Mouse (Mus musculus) testis, adult 2 months (tissue): Measurements from ENCODE around the gene Stat5b. TPM values are rescaled to one million over a fixed set of nuclear protein-coding genes. Genes with fewer than 3 reads are reported as not detected.

Source experiments
- H3K27ac ChIP-seq: fragments of 200-500 bp; 2 replicates; pipeline ENCODE4 v1.5.1; 2012; ENCODE audit warnings: low read depth, low read length; ENCODE audit not compliant: control insufficient read depth, insufficient read depth
- H3K27me3 ChIP-seq: fragments of 200-500 bp; 2 replicates; pipeline ENCODE4 v1.6.1; 2012; ENCODE audit warnings: mild to moderate bottlenecking, low read length, moderate library complexity; ENCODE audit not compliant: control insufficient read depth, insufficient read depth
- H3K36me3 ChIP-seq: fragments of 200-500 bp; 2 replicates; pipeline ENCODE4 v1.6.1; 2012; ENCODE audit warnings: mild to moderate bottlenecking, low read length; ENCODE audit not compliant: control insufficient read depth, insufficient read depth
- H3K4me1 ChIP-seq: fragments of 200-500 bp; 2 replicates; pipeline ENCODE4 v1.6.1; 2012; ENCODE audit warnings: low read length; ENCODE audit not compliant: control insufficient read depth, insufficient read depth
- H3K4me3 ChIP-seq: fragments of 200-500 bp; 2 replicates; pipeline ENCODE4 v1.5.1; 2012; ENCODE audit warnings: low read depth, mild to moderate bottlenecking, low read length, moderate library complexity, mixed read lengths; ENCODE audit not compliant: control insufficient read depth
- CTCF ChIP-seq: fragments of 200-500 bp; IDR thresholded peaks from 2 replicates; pipeline ENCODE4 v1.5.1; 2012; ENCODE audit warnings: low read depth, mild to moderate bottlenecking, inconsistent platforms, low read length, moderate library complexity; ENCODE audit not compliant: control insufficient read depth, insufficient read depth, insufficient replicate concordance
- POLR2A ChIP-seq: fragments of 200-500 bp; IDR thresholded peaks from 2 replicates; pipeline ENCODE4 v1.6.1; 2012; ENCODE audit warnings: low read depth, mild to moderate bottlenecking, inconsistent platforms, low read length, moderate library complexity; ENCODE audit not compliant: control insufficient read depth
- polyA plus RNA-seq: library from polyadenylated mRNA; depleted of rRNA; stranded (reverse); fragments of >200 nt; gene quantifications from 2 replicates; pipeline ENCODE4 v1.2.3, GENCODE M21; 2012

Gene Stat5b
- polyA plus RNA-seq, 1 experiment, result 1.9 TPM

DNA sequence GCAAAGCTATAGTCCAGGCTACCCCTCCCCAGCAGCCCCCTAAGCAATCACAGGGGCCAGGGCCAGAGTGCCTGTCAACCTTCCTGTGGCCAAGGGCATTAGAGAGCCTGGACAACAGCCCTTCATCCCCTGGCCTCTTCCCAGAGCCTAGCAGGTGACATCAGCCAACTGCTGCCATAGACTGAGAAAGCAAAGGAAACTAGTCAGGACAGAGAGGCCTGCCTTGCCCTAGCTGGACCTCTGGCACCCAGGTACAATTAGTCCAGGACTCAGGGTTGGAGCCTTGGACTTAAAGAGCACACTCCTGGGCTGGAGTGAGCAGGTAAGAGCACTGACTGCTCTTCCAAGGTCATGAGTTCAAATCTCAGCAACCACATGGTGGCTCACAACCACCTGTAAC is 34.9 kb upstream of the Stat5b start:
- no peak overlapping the region for H3K4me3 ChIP-seq
- H3K4me1 ChIP-seq, result peaks cover 13% of the 10 kb centered on the region
- no peak overlapping the region for H3K27ac ChIP-seq
- no peak for TF ChIP-seq POLR2A
- no peak for TF ChIP-seq CTCF
- no peaks in the 10 kb centered on the region for H3K27me3 ChIP-seq
- H3K36me3 ChIP-seq, result no peaks in the 10 kb centered on the region

DNA sequence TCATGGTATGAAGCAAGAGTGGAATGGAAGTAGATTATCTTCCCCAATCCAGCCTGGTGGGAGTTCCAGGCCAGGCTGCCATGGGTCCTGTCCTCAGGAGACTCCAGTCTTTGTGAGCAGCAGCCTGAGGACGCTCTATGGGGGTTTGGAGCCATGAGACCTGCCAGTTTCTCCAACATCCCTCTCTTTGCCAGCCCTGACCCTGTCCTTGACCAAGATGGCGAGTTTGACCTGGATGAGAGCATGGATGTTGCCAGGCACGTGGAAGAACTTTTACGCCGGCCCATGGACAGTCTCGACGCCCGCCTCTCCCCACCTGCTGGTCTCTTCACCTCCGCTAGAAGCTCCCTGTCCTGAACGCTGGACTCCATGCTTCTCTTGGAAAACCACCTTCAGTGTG is 33.1 kb upstream of the Stat5b start:
- Histone ChIP-seq H3K4me1 (peaks cover 21% of the 10 kb centered on the region), H3K27me3 (no peaks in the 10 kb centered on the region), H3K4me3 (no peak overlapping the region), H3K36me3 (no peaks in the 10 kb centered on the region), H3K27ac (no peak overlapping the region)
- TF ChIP-seq CTCF (no peak), POLR2A (no peak)

- TF ChIP-seq POLR2A (no peak), CTCF (no peak)
- peak overlapping the region; percentile 88; the same call in 1 of the 2 replicates for H3K4me3 ChIP-seq
- H3K27ac ChIP-seq, result no peak overlapping the region
- no peaks in the 10 kb centered on the region for H3K27me3 ChIP-seq
- H3K4me1 ChIP-seq, result peaks cover 21% of the 10 kb centered on the region
- no peaks in the 10 kb centered on the region for H3K36me3 ChIP-seq
Observed at GRCm38 (mm10) chr11:100879321-100880078, 29.0 kb upstream of the Stat5b start.

- Histone ChIP-seq H3K27ac (no peak overlapping the region), H3K4me1 (peaks cover 11% of the 10 kb centered on the region), H3K4me3 (no peak overlapping the region), H3K36me3 (no peaks in the 10 kb centered on the region), H3K27me3 (no peaks in the 10 kb centered on the region)
- no peak for TF ChIP-seq CTCF
- no peak for TF ChIP-seq POLR2A
Observed at GRCm38 (mm10) chr11:100875761-100876160, 25.2 kb upstream of the Stat5b start.

GRCm38 (mm10) chr11:100870968-100871350 is 20.4 kb upstream of the Stat5b start:
- no peaks in the 10 kb centered on the region for H3K27me3 ChIP-seq
- no peak for TF ChIP-seq POLR2A
- no peak for TF ChIP-seq CTCF
- no peaks in the 10 kb centered on the region for H3K4me1 ChIP-seq
- no peak overlapping the region for H3K27ac ChIP-seq
- H3K36me3 ChIP-seq, result no peaks in the 10 kb centered on the region
- H3K4me3 ChIP-seq, result no peak overlapping the region

GRCm38 (mm10) chr11:100870256-100870967 is 19.9 kb upstream of the Stat5b start:
- TF ChIP-seq CTCF (no peak), POLR2A (no peak)
- Histone ChIP-seq H3K36me3 (no peaks in the 10 kb centered on the region), H3K27me3 (no peaks in the 10 kb centered on the region), H3K4me1 (no peaks in the 10 kb centered on the region), H3K4me3 (no peak overlapping the region), H3K27ac (no peak overlapping the region)

- TF ChIP-seq POLR2A (no peak), CTCF (no peak)
- Histone ChIP-seq H3K27me3 (no peaks in the 10 kb centered on the region), H3K27ac (no peak overlapping the region), H3K4me3 (no peak overlapping the region), H3K36me3 (no peaks in the 10 kb centered on the region), H3K4me1 (peaks cover under 1% of the 10 kb centered on the region)
Observed at GRCm38 (mm10) chr11:100865618-100866017, 15.1 kb upstream of the Stat5b start.
